Mouse (Mus musculus) brain, embryonic 14.5 days (tissue): ENCODE data around the gene Pdap1.

Experiments used
- CTCF ChIP-seq: fragments of 200-500 bp; IDR thresholded peaks from 2 replicates; pipeline ENCODE4 v1.5.1; 2012; ENCODE audit warnings: inconsistent platforms, mild to moderate bottlenecking, moderate library complexity, borderline replicate concordance; ENCODE audit not compliant: insufficient read depth, insufficient read length; ENCODE audit errors: extremely low read depth
- POLR2A ChIP-seq: fragments of 200-500 bp; IDR thresholded peaks from 2 replicates; pipeline ENCODE4 v1.6.1; 2012; ENCODE audit warnings: mild to moderate bottlenecking, inconsistent platforms, borderline replicate concordance; ENCODE audit not compliant: poor library complexity, insufficient read depth, insufficient read length, severe bottlenecking; ENCODE audit errors: extremely low read depth

- no peak for TF ChIP-seq CTCF
- no peak for TF ChIP-seq POLR2A
Observed at GRCm38 (mm10) chr5:145161361-145161760, 21.3 kb upstream of the Pdap1 start.
